Mouse (Mus musculus): ENCODE results near the gene Prss48. TPM values are rescaled to one million over a fixed set of nuclear protein-coding genes. Genes with fewer than 3 reads are reported as not detected.

Prss48 gene
- polyA plus RNA-seq, 1 experiment = not detected

Other genes starting within 250 kb of the Prss48 start
- gene Fam160a1, start 185.2 kb downstream of the Prss48 start, polyA plus RNA-seq (2012; rRNA removed) = 6.5 and 7.7 TPM in 2 replicates
- 1.7 and 1.9 TPM in 2 replicates for gene Glt28d2, start 115.0 kb downstream of the Prss48 start, polyA plus RNA-seq (2012; rRNA removed)
- 1.5 and 2.0 TPM in 2 replicates for gene Gm37240, start 115.0 kb downstream of the Prss48 start, polyA plus RNA-seq (2012; rRNA removed)
- 103 and 113 TPM in 2 replicates for gene Sh3d19, start 31.4 kb downstream of the Prss48 start, polyA plus RNA-seq (2012; rRNA removed)
- 2,026 and 2,254 TPM in 2 replicates for gene Rps3a1, start 140.2 kb upstream of the Prss48 start, polyA plus RNA-seq (2012; rRNA removed)
- gene Lrba, start 222.2 kb upstream of the Prss48 start, polyA plus RNA-seq (2012; rRNA removed) = 13.7 and 15.0 TPM in 2 replicates